Mouse (Mus musculus) 3134 (cell line): ENCODE results near the gene Klhl1.
"Not testable (repeated sequence)": the region's sequence is repeated elsewhere in the genome, so short reads cannot be mapped to it uniquely, and the experiment has no call there.

Source experiments
- DNase-seq: peaks from one replicate; pipeline ENCODE4 v3.0.0-alpha.2; 2011; ENCODE audit warnings: low spot score; ENCODE audit not compliant: insufficient read length; ENCODE audit errors: extremely low read depth

The Klhl1 gene

DNA sequence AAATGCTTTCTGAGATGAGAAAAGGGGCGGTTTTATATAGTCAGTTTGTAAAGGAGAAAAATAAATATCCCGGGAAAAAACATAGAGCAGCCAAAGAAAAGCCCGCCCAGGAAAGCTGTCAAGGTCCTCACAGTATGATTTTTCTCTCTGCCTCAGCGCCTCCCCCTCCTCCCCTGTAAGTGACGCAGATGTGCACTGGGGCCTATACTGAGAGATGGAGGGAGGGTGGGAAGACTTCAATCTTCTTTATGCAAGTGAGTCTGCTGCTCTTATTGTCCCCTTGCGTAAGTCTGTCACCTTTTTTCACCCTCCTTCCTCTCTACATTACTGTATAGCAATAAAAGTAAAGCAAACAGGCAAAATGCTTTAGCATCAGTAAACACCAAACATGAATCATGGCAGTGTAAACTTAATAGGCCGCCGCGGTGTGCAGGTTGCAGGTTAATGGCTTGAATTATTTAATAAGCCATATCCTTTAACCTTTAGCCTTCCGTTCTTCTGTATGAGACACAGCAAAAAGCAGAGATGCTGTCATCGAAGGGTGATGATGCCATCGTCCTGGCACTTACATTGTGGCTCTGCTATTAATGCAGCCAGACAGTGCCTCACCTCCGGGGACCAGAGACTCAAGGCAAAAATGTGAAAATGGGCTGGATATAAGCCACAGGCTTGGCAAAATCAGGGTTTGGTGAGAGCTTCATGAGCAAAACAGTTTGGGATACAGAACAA lies at the start of gene Klhl1:
TSS of gene Klhl1 (minus strand) at position 149 of the 729 bp plus-strand sequence.
- no peak for DNase-seq

- DNase-seq: no peak
Measured at GRCm38 (mm10) chr14:96553668-96554067, 34.8 kb upstream of the Klhl1 start.

GRCm38 (mm10) chr14:96518151-96518953 lies 550 bp downstream of the Klhl1 start:
- DNase-seq: no peak

DNA sequence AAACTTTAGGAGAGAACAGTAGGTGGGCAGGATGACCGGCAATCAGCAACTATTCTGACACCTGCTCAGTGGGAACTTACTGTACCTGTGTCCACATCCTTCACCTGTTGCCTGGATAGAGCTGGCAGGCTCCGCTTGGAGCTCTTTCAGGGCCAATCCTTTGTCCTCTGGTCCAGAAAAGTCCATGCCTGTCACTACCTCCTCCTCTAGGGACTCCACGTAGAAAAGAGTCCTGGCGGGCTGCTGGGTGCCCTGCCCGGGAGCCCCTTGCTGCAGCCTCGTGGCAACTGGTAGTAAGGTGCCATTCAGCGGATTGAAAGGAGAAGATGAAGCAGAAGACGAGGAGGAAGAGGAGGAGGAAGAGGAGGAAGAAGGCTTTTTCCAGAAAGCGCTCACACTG lies 1.2 kb downstream of the Klhl1 start:
- DNase-seq: no peak

DNA sequence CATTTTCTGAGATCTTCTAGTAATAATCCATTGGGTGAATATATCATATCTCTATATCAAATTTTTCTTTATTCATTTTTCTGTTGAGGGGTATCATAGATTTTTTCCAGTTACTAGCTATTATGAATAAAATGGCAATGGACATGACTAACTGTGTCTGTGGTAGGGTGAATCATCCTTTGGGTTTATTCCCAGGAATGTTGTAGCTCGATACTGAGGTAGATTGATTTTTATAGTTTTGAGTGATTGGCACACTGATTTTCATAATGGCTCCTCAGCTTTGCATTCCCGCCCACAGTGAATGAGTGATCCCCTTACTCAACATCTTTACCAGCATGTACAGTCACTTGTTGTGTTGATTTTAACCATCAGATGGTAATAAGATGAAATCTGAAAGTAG lies 19.0 kb downstream of the Klhl1 start:
- no peak for DNase-seq

DNA sequence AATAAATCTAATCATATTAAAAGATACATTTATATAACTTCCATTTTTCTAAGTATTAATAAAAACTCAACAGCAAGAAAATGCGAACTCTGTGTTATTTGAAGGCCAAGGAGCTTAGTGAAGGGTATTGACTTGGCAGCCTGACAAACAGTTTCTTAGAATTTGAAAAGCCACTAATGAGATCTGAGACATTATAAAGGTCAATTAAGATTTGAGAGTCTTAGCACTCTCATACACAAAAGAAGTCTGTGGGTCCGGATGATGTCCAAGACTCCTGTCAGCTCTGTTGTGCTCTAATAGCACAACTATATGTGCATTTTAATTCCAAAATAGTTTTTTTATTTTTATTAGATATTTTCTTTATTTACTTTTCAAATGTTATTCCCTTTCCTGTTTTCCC lies 47.1 kb downstream of the Klhl1 start:
- DNase-seq: no peak

- DNase-seq: no peak
Measured at GRCm38 (mm10) chr14:96471336-96471735, 47.6 kb downstream of the Klhl1 start.

- DNase-seq: no peak
Measured at GRCm38 (mm10) chr14:96461756-96462155, 57.1 kb downstream of the Klhl1 start.

- DNase-seq: no peak
Measured at GRCm38 (mm10) chr14:96392032-96392737, 126.7 kb downstream of the Klhl1 start.

- DNase-seq: no peak
Measured at GRCm38 (mm10) chr14:96362727-96363126, 156.2 kb downstream of the Klhl1 start.

- DNase-seq: no peak
Measured at GRCm38 (mm10) chr14:96348220-96348619, 170.7 kb downstream of the Klhl1 start.

GRCm38 (mm10) chr14:96331069-96331468 lies 187.8 kb downstream of the Klhl1 start:
- DNase-seq: no peak

DNA sequence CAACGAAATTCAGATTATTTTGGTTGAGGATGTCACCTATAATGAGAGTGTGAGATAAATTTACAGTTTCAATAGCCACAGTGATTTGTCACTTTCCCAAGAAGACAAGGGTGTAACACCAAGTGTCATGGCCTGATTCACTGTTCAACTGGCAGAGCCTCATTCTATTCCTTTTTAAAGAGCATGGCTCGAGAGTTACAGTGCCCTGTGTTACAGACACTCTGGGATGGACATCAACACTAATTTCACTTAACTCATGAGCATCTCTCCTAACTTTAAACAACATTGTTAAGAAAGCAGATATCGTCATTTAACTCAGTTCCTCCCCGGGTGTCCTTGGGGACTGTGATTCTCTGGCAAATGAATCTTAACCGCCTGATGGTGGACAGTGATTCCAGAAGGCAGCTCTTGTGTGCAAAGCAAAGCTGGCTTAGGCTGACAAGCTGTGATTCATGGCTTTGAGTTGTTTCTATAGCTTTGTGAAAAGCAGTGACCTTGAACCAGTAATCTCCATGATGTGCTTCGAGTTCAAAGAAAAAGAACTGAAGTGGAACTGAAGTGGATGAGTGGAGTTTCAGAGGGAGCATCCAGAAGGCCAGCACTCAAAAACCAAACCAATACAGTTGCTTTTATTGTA lies 301.0 kb downstream of the Klhl1 start:
- DNase-seq: no peak

GRCm38 (mm10) chr14:96194795-96195194 lies 324.1 kb downstream of the Klhl1 start:
- DNase-seq: not testable (repeated sequence)

GRCm38 (mm10) chr14:96174546-96174945 lies 344.4 kb downstream of the Klhl1 start:
- DNase-seq: no peak

DNA sequence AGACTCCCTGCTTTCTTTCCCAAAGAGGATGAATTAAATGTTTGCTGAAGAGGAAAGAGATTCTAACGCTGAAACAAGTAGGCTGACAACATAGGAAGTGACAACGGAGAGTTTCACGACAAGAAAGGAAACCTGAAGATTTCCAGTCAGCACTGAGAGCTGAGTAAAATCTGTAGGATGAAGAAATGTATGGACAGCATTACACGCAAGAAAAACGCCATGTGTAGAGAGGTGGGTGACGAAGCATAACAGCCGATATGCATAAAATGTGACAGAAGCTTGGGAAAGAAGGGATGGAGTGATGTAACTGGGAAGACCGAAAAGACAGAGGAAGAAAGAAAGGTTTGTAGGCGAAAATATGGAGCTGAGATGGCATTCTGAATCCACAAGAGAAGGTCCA lies 375.8 kb downstream of the Klhl1 start:
- DNase-seq: no peak

GRCm38 (mm10) chr14:96140246-96140645 lies 378.7 kb downstream of the Klhl1 start:
- no peak for DNase-seq

DNA sequence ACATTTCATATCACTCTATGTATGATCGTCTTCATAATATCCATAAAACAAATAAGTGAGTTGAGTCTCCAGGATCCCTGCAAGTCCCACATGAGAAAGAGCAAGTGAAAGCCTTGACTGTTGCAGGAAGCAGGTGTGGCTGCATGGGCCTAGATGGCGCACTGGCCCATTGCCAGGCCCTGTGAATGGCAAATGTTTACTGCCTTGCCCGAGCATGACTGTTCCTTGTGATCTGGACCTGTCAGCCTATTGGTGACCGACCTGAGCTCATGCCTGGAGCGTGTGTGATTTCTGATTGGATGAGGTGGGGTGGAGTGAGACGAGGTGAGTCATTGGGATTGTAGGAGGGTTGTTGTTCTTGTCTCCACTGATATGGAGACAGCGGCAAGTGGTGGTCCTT lies 411.5 kb downstream of the Klhl1 start:
- peak; percentile 5 for DNase-seq

DNA sequence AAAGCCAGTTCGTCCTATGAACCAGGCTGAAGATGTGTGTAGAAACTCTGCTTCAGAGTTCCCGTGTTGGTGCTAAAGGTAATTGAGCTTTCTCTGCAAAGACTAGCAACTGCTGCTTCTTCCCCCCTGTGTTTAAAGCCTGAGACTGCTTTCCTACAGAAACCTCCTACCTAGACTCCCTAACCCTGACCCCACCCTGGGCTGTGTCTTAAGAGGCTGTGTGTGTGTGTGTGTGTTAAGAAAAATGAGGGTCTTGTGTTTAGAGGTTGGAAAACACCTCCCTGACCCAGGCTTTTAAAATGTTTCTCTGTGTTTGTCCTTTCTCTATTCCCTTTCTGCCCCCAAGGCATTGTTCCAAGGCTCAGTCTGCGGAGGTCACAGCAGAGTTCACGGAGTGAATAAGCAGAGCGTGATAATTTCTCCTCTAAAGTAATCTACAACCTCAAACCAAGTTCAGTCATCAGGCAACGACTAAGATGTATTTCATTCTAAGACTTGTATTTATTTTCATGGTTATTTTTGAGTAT lies 437.2 kb downstream of the Klhl1 start:
- DNase-seq: no peak

GRCm38 (mm10) chr14:96065884-96066283 lies 453.0 kb downstream of the Klhl1 start:
- no peak for DNase-seq
